Mouse (Mus musculus): Measurements from ENCODE around the gene Rsl1d1. TPM values are rescaled to one million over a fixed set of nuclear protein-coding genes. Genes with fewer than 3 reads are reported as not detected.
A peak's percentile ranks its signal among the peaks of the same experiment; 100 is the strongest.

Rsl1d1 gene
- polyA plus RNA-seq, 1 experiment from 2014 or later = 91.7 TPM

- no peak overlapping the region for H3K9ac ChIP-seq (ENCODE audit: low read length)
- H3K27me3 ChIP-seq (ENCODE audit: control insufficient read depth, insufficient read depth, low read length) = no peaks in the 10 kb centered on the region
- H3K4me3 ChIP-seq (ENCODE audit: low read depth, low read length) = no peak overlapping the region
- H3K27ac ChIP-seq (replicated peaks) = no peak overlapping the region
- H3K36me3 ChIP-seq (ENCODE audit: control insufficient read depth, insufficient read depth, low read length) = peaks cover 19% of the 10 kb centered on the region
- H3K9me3 ChIP-seq (ENCODE audit: control insufficient read depth, low read length) = no peaks in the 10 kb centered on the region
- no peaks in the 10 kb centered on the region for H3K4me1 ChIP-seq (replicated peaks; ENCODE audit: control insufficient read depth, insufficient read depth)
- TF ChIP-seq EP300 (optimal IDR thresholded peaks at IDR 0.05) = no peak
- TF ChIP-seq CTCF (IDR thresholded peaks at IDR 0.05; ENCODE audit: low read depth) = no peak
- H3K4me2 ChIP-seq (replicated peaks; ENCODE audit: low read depth) = no peak overlapping the region
- WGBS = 78% methylated on average over 7 of the region's 7 CpGs
- DNase-seq (ENCODE audit: low spot score) = no peak
- ATAC-seq (ENCODE audit: low FRiP score, low TSS enrichment) = no peak
Observed at GRCm38 (mm10) chr16:11190150-11190549, 13.0 kb downstream of the Rsl1d1 start.

- Histone ChIP-seq H3K9me3 (ENCODE audit: control insufficient read depth, low read length) (no peaks in the 10 kb centered on the region), H3K36me3 (ENCODE audit: control insufficient read depth, insufficient read depth, low read length) (no peaks in the 10 kb centered on the region), H3K4me2 (replicated peaks; ENCODE audit: low read depth) (no peak overlapping the region), H3K27me3 (ENCODE audit: control insufficient read depth, insufficient read depth, low read length) (no peaks in the 10 kb centered on the region), H3K4me3 (ENCODE audit: low read depth, low read length) (no peak overlapping the region), H3K4me1 (replicated peaks; ENCODE audit: control insufficient read depth, insufficient read depth) (no peaks in the 10 kb centered on the region), H3K9ac (ENCODE audit: low read length) (no peak overlapping the region), H3K27ac (replicated peaks) (no peak overlapping the region)
- DNase-seq (ENCODE audit: low spot score) (no peak), ATAC-seq (ENCODE audit: low FRiP score, low TSS enrichment) (no peak)
- TF ChIP-seq EP300 (optimal IDR thresholded peaks at IDR 0.05) = no peak
- 63% methylated on average over 2 of the region's 2 CpGs for WGBS
Observed at GRCm38 (mm10) chr16:11177404-11177803, 25.7 kb downstream of the Rsl1d1 start.

GRCm38 (mm10) chr16:11176884-11177244 is 26.3 kb downstream of the Rsl1d1 start:
- H3K27ac ChIP-seq (replicated peaks) = no peak overlapping the region; the same call in 1 of the 2 replicates
- no peaks in the 10 kb centered on the region for H3K4me1 ChIP-seq (replicated peaks; ENCODE audit: control insufficient read depth, insufficient read depth)
- ATAC-seq (ENCODE audit: low FRiP score, low TSS enrichment) = no peak
- TF ChIP-seq EP300 (optimal IDR thresholded peaks at IDR 0.05) (no peak), CTCF (IDR thresholded peaks at IDR 0.05; ENCODE audit: low read depth) (no peak)
- H3K36me3 ChIP-seq (ENCODE audit: control insufficient read depth, insufficient read depth, low read length) = no peaks in the 10 kb centered on the region
- DNase-seq (ENCODE audit: low spot score) = no peak
- 4% methylated on average over 4 of the region's 4 CpGs for WGBS
- no peaks in the 10 kb centered on the region for H3K27me3 ChIP-seq (ENCODE audit: control insufficient read depth, insufficient read depth, low read length)
- H3K9me3 ChIP-seq (ENCODE audit: control insufficient read depth, low read length) = no peaks in the 10 kb centered on the region
- peak overlapping the region; percentile 99 for H3K4me3 ChIP-seq (ENCODE audit: low read depth, low read length)
- H3K9ac ChIP-seq (ENCODE audit: low read length) = peak overlapping the region; percentile 93
- peak overlapping the region; percentile 70 for H3K4me2 ChIP-seq (replicated peaks; ENCODE audit: low read depth)

- DNase-seq (ENCODE audit: low spot score) (peak; percentile 95), ATAC-seq (ENCODE audit: low FRiP score, low TSS enrichment) (peak; percentile 97)
- peak within 1 kb of the TSS; percentile 96 for H3K27ac ChIP-seq (replicated peaks)
- H3K4me3 ChIP-seq (ENCODE audit: low read depth, low read length) = peak within 1 kb of the TSS; percentile 99
- no peaks in the 10 kb centered on the region for H3K36me3 ChIP-seq (ENCODE audit: control insufficient read depth, insufficient read depth, low read length)
- H3K9me3 ChIP-seq (ENCODE audit: control insufficient read depth, low read length) = no peaks in the 10 kb centered on the region
- H3K4me2 ChIP-seq (replicated peaks; ENCODE audit: low read depth) = peak within 1 kb of the TSS; percentile 70
- under 1% methylated on average over 57 of the region's 57 CpGs for whole genome bisulfite sequencing
- H3K9ac ChIP-seq (ENCODE audit: low read length) = peak within 1 kb of the TSS; percentile 93
- no peaks in the 10 kb centered on the region for H3K27me3 ChIP-seq (ENCODE audit: control insufficient read depth, insufficient read depth, low read length)
- TF ChIP-seq EP300 (optimal IDR thresholded peaks at IDR 0.05) (no peak), CTCF (IDR thresholded peaks at IDR 0.05; ENCODE audit: low read depth) (peak; percentile 77)
- H3K4me1 ChIP-seq (replicated peaks; ENCODE audit: control insufficient read depth, insufficient read depth) = no peaks in the 10 kb centered on the region
Observed at GRCm38 (mm10) chr16:11176208-11176883, 26.8 kb downstream of the Rsl1d1 start, which contains the start of gene Zc3h7a. Gene Zc3h7a (minus strand): TSS chr16:11176393.

GRCm38 (mm10) chr16:11175489-11176207 is 27.5 kb downstream of the Rsl1d1 start:
- peak overlapping the region; percentile 96 for H3K27ac ChIP-seq (replicated peaks)
- H3K4me2 ChIP-seq (replicated peaks; ENCODE audit: low read depth) = peak overlapping the region; percentile 70
- peak overlapping the region; percentile 99 for H3K4me3 ChIP-seq (ENCODE audit: low read depth, low read length)
- H3K36me3 ChIP-seq (ENCODE audit: control insufficient read depth, insufficient read depth, low read length) = no peaks in the 10 kb centered on the region
- peak; percentile 79 for DNase-seq (ENCODE audit: low spot score)
- ATAC-seq (ENCODE audit: low FRiP score, low TSS enrichment) = peak; percentile 70
- H3K9ac ChIP-seq (ENCODE audit: low read length) = peak overlapping the region; percentile 93
- WGBS = 0% methylated on average over 71 of the region's 72 CpGs
- H3K9me3 ChIP-seq (ENCODE audit: control insufficient read depth, low read length) = no peaks in the 10 kb centered on the region
- H3K4me1 ChIP-seq (replicated peaks; ENCODE audit: control insufficient read depth, insufficient read depth) = no peaks in the 10 kb centered on the region
- no peak for TF ChIP-seq CTCF (IDR thresholded peaks at IDR 0.05; ENCODE audit: low read depth)
- peak; percentile 40 for TF ChIP-seq EP300 (optimal IDR thresholded peaks at IDR 0.05)
- H3K27me3 ChIP-seq (ENCODE audit: control insufficient read depth, insufficient read depth, low read length) = no peaks in the 10 kb centered on the region

GRCm38 (mm10) chr16:11175100-11175488 is 28.0 kb downstream of the Rsl1d1 start:
- H3K36me3 ChIP-seq (ENCODE audit: control insufficient read depth, insufficient read depth, low read length) = no peaks in the 10 kb centered on the region
- no peak for TF ChIP-seq EP300 (optimal IDR thresholded peaks at IDR 0.05)
- no peak for TF ChIP-seq CTCF (IDR thresholded peaks at IDR 0.05; ENCODE audit: low read depth)
- no peaks in the 10 kb centered on the region for H3K4me1 ChIP-seq (replicated peaks; ENCODE audit: control insufficient read depth, insufficient read depth)
- H3K9me3 ChIP-seq (ENCODE audit: control insufficient read depth, low read length) = no peaks in the 10 kb centered on the region
- H3K27ac ChIP-seq (replicated peaks) = peak overlapping the region; percentile 96
- H3K4me3 ChIP-seq (ENCODE audit: low read depth, low read length) = peak overlapping the region; percentile 99
- 9% methylated on average over 9 of the region's 9 CpGs for WGBS
- DNase-seq (ENCODE audit: low spot score) (no peak), ATAC-seq (ENCODE audit: low FRiP score, low TSS enrichment) (no peak)
- H3K9ac ChIP-seq (ENCODE audit: low read length) = peak overlapping the region; percentile 93
- H3K27me3 ChIP-seq (ENCODE audit: control insufficient read depth, insufficient read depth, low read length) = no peaks in the 10 kb centered on the region
- peak overlapping the region; percentile 70 for H3K4me2 ChIP-seq (replicated peaks; ENCODE audit: low read depth)

All from stomach, postnatal 0 days (tissue).